Mouse (Mus musculus) liver, postnatal 0 days (tissue): Measurements from ENCODE around the gene Wrap53. TPM values are rescaled to one million over a fixed set of nuclear protein-coding genes. Genes with fewer than 3 reads are reported as not detected.

Experiments used
- ATAC-seq: fragments of 200-750 bp; cut with Nextera tagmentation; 2 replicates; pipeline ENCODE4 v1.8.0; 2017; ENCODE audit warnings: mild to moderate bottlenecking, moderate library complexity
- DNase-seq: peaks from one replicate; pipeline ENCODE4 v3.0.0-alpha.2; 2016
- H3K27ac ChIP-seq: fragments of 300-500 bp; sonication (generic); 2 replicates; pipeline ENCODE4 v1.5.1; 2014; ENCODE audit warnings: antibody characterized with exemption, moderate library complexity, mild to moderate bottlenecking, low read depth
- H3K27me3 ChIP-seq: fragments of 300-500 bp; sonication (generic); 2 replicates; pipeline ENCODE4 v1.6.1; 2014; ENCODE audit warnings: low read length, control low read depth, mixed read lengths; ENCODE audit not compliant: insufficient read depth
- H3K36me3 ChIP-seq: fragments of 300-500 bp; sonication (generic); replicated peaks from 2 replicates; pipeline ENCODE4 v1.6.1; 2014; ENCODE audit warnings: mild to moderate bottlenecking, control low read depth, low read length, moderate library complexity, mixed read lengths; ENCODE audit not compliant: insufficient read depth
- H3K4me1 ChIP-seq: fragments of 300-500 bp; sonication (generic); 2 replicates; pipeline ENCODE4 v1.6.1; 2014; ENCODE audit warnings: antibody characterized with exemption, mild to moderate bottlenecking, control low read depth; ENCODE audit not compliant: insufficient read depth
- H3K4me2 ChIP-seq: fragments of 300-500 bp; sonication (generic); 2 replicates; pipeline ENCODE4 v1.6.1; 2014; ENCODE audit warnings: low read depth, mild to moderate bottlenecking, low read length, moderate library complexity, mixed read lengths
- H3K4me3 ChIP-seq: fragments of 300-500 bp; sonication (generic); 2 replicates; pipeline ENCODE4 v1.5.1; 2014; ENCODE audit warnings: low read depth, low read length
- H3K9ac ChIP-seq: fragments of 300-500 bp; sonication (generic); replicated peaks from 2 replicates; pipeline ENCODE4 v1.6.1; 2014; ENCODE audit warnings: mild to moderate bottlenecking, moderate library complexity
- H3K9me3 ChIP-seq: fragments of 300-500 bp; sonication (generic); 2 replicates; pipeline ENCODE4 v1.6.1; 2016; ENCODE audit warnings: mild to moderate bottlenecking, control low read depth, low read length, mixed read lengths
- CTCF ChIP-seq: sonication (generic); IDR thresholded peaks from 2 replicates; pipeline ENCODE4 v1.5.1; 2016; ENCODE audit warnings: antibody characterized with exemption, low read depth
- EP300 ChIP-seq: IDR thresholded peaks from 2 replicates; pipeline ENCODE4 v1.6.1; 2016; ENCODE audit warnings: antibody characterized with exemption, low read depth, mild to moderate bottlenecking
- WGBS: fragments of 180-500 bp; shearing (Covaris S2); extraction: QIAGEN DNeasy Blood & Tissue Kit; methylation state at CpG from one replicate; pipeline ENCODE4 v1.1.7; 2014; ENCODE audit not compliant: insufficient replicate concordance; 5-methylcytosine and 5-hydroxymethylcytosine counted together
- polyA plus RNA-seq: library from polyadenylated mRNA; unstranded; fragments of >200 nt; fragmentation: Nextera tagmentation; extraction: Ambion mirVana; gene quantifications from 2 replicates; pipeline ENCODE4 v1.2.1, GENCODE M21; 2015

The Wrap53 gene
- polyA plus RNA-seq, 1 experiment from 2014 or later, result 10.0 TPM

- Histone ChIP-seq H3K9me3 (no peaks in the 10 kb centered on the region), H3K4me1 (peaks cover 36% of the 10 kb centered on the region), H3K27me3 (no peaks in the 10 kb centered on the region), H3K4me3 (peak overlapping the region; percentile 82), H3K4me2 (peak overlapping the region; percentile 91), H3K36me3 (peaks cover 14% of the 10 kb centered on the region; the same call in 1 of the 2 replicates), H3K9ac (peak overlapping the region; percentile 90), H3K27ac (peak overlapping the region; percentile 98)
- ATAC-seq (no peak), DNase-seq (no peak)
- TF ChIP-seq CTCF, result no peak
- no peak for TF ChIP-seq EP300
- under 1% methylated on average over 25 of the region's 25 CpGs for WGBS
These were observed 604 bp upstream of the Wrap53 start for GRCm38 (mm10) chr11:69580572-69581146.

DNA sequence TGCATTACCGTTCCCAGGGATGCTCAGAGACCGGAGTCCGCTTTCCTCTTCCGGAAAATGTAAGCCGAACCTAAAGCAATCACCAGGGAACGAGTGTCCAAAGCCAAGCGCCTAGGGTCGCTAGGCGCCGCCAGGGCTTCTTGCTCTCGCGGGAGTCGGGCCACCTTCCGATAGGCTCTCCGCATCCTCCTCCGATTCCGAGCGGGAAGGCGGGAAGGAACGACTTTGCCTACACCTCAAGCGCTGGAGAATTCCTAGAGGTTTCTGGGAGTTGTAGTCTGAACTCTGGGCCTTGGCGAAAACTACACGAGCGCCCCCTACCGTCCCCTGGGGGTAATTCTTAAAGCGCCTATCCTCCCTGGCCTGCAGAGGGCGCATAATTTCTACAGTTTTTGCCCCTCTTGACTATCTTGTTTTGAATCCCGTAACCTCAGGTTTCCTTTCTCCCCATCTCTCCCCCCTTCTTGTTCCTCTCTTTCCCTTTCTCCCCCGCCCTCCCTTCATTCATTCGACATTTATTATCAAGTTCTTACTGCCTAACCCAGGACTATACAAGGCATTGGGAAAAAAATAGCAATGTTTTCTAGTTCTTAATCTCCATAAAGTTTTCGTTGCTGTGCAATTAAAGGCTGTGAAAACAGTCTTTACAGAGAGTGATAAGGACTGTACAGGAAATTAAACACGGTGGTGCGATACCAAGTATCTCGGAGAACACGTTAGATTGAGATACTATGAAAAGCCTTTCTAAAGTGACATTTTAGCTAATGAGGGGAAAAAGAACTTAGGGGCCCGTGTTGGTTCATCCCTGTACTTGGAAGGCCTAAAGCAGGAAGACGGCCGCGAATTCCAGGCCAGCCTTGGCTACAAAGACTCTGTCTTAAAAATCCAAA is 682 bp downstream of the Wrap53 start:
- H3K4me2 ChIP-seq, result peak overlapping the region; percentile 91
- peak overlapping the region; percentile 82 for H3K4me3 ChIP-seq
- peak overlapping the region; percentile 98 for H3K27ac ChIP-seq
- TF ChIP-seq EP300, result peak; percentile 86
- TF ChIP-seq CTCF, result peak; percentile 100
- ATAC-seq, result peak; percentile 82
- H3K9ac ChIP-seq, result peak overlapping the region; percentile 90
- under 1% methylated on average over 39 of the region's 39 CpGs for WGBS
- peaks cover 25% of the 10 kb centered on the region for H3K4me1 ChIP-seq
- H3K9me3 ChIP-seq, result no peaks in the 10 kb centered on the region
- peaks cover 16% of the 10 kb centered on the region; the same call in 1 of the 2 replicates for H3K36me3 ChIP-seq
- H3K27me3 ChIP-seq, result no peaks in the 10 kb centered on the region
- peak; percentile 98 for DNase-seq

DNA sequence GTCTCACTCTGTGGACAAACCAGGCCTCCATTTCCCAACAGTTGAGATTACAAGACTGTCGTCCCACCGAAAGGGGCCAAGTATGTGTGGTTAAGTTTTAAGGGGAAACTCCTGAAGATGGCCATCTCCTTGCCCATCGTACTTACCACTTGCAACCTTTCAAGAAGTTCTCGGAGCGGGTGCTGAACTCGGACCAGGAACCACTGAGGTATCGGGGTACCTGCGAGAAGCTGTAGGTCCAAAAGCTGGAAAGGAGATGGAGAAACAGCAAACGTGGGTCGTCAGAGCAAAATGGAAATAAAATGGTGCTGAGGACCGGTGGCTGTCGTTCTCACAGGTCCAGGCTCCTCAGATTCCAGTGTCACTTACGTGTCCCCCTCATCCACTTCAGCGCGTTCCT is 1.8 kb downstream of the Wrap53 start:
- H3K9ac ChIP-seq, result peak overlapping the region; percentile 74
- peak overlapping the region; percentile 69 for H3K27ac ChIP-seq

DNA sequence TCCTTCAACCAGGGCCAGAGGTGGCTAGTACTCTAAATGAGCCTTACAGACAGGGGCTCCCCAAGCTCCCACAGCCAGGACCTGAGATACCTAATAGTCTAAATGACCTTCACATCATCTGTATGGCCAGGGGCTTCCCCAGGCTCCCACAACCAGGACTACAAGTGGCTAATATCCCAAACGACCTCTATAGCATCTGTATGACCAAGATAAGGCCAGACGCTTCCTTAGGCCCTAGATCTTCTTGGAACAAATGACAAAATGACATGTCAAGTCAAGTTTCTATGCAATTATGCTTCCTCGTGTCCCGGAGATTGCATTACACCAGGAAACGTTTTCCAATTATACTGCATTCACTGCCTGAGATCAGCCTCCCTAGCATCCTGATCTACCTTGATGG is 3.7 kb downstream of the Wrap53 start:
- Histone ChIP-seq H3K9me3 (no peaks in the 10 kb centered on the region), H3K4me1 (peaks cover 11% of the 10 kb centered on the region), H3K27me3 (no peaks in the 10 kb centered on the region), H3K9ac (no peak overlapping the region), H3K4me3 (no peak overlapping the region), H3K27ac (no peak overlapping the region), H3K4me2 (peak overlapping the region; percentile 91; the same call in 1 of the 2 replicates), H3K36me3 (peaks cover 19% of the 10 kb centered on the region; the same call in 1 of the 2 replicates)
- 50% methylated on average over 5 of the region's 5 CpGs for WGBS
- TF ChIP-seq CTCF (no peak), EP300 (peak; percentile 53; the same call in 1 of the 2 replicates)
- no peak for ATAC-seq
- DNase-seq, result no peak

More for the DNA sequence above, 1.8 kb downstream of the Wrap53 start:
- Histone ChIP-seq H3K27me3 (no peaks in the 10 kb centered on the region), H3K4me3 (peak overlapping the region; percentile 82), H3K36me3 (peaks cover 13% of the 10 kb centered on the region; the same call in 1 of the 2 replicates), H3K9me3 (no peaks in the 10 kb centered on the region), H3K4me1 (peaks cover 23% of the 10 kb centered on the region), H3K4me2 (peak overlapping the region; percentile 91)
- WGBS, result 6% methylated on average over 15 of the region's 15 CpGs
- ATAC-seq (no peak), DNase-seq (no peak)
- TF ChIP-seq EP300 (no peak), CTCF (no peak)

DNA sequence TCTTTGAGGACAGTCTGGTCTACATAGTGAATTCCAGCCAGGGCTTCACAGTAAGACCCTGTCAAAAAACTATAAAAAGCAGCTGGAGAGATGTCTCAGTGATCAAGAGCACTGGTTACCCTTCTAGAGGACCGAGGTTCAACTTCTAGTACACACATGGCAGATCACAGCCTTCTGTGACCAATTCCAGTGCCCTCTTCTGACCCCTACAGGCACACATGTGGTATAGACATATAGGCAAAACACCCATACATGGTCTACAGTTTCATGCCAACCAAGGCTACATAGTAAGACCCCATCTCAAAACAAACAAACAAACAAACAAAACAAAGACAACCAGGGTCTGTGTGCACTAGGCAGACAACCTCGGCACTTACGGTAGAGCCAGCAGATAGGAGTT is 4.8 kb downstream of the Wrap53 start:
- no peaks in the 10 kb centered on the region for H3K27me3 ChIP-seq
- no peak overlapping the region for H3K4me2 ChIP-seq
- no peak overlapping the region for H3K9ac ChIP-seq
- H3K9me3 ChIP-seq, result no peaks in the 10 kb centered on the region
- TF ChIP-seq EP300 (no peak), CTCF (peak; percentile 83)
- peaks cover 25% of the 10 kb centered on the region for H3K36me3 ChIP-seq
- ATAC-seq, result no peak
- peaks cover 11% of the 10 kb centered on the region for H3K4me1 ChIP-seq
- H3K4me3 ChIP-seq, result no peak overlapping the region
- DNase-seq, result no peak
- H3K27ac ChIP-seq, result no peak overlapping the region
- WGBS, result 50% methylated on average over 3 of the region's 3 CpGs

- Histone ChIP-seq H3K27ac (no peak overlapping the region), H3K4me1 (peaks cover 3% of the 10 kb centered on the region; the same call in 1 of the 2 replicates), H3K9ac (no peak overlapping the region), H3K36me3 (peaks cover 39% of the 10 kb centered on the region), H3K4me2 (no peak overlapping the region), H3K9me3 (no peaks in the 10 kb centered on the region), H3K27me3 (peaks cover 5% of the 10 kb centered on the region), H3K4me3 (no peak overlapping the region)
- 85% methylated on average over 8 of the region's 8 CpGs for WGBS
- TF ChIP-seq EP300 (no peak), CTCF (no peak)
- ATAC-seq, result no peak
- no peak for DNase-seq
These were observed 14.9 kb downstream of the Wrap53 start for GRCm38 (mm10) chr11:69565131-69565530.
